Mouse (Mus musculus) heart, adult 2 months (tissue): Measurements from ENCODE around the gene Fhdc1.

ENCODE experiments used
- CTCF ChIP-seq: fragments of 200-600 bp; IDR thresholded peaks from 2 replicates; pipeline ENCODE4 v1.8.1; 2022; ENCODE audit warnings: antibody characterized with exemption, mild to moderate bottlenecking, moderate library complexity
- EP300 ChIP-seq: fragments of 200-500 bp; IDR thresholded peaks from 2 replicates; pipeline ENCODE4 v1.6.1; 2011; ENCODE audit warnings: low read depth, low read length, control low read depth; ENCODE audit not compliant: insufficient read depth
- POLR2A ChIP-seq: fragments of 200-500 bp; IDR thresholded peaks from 2 replicates; pipeline ENCODE4 v1.6.1; 2011; ENCODE audit warnings: mild to moderate bottlenecking, low read depth, low read length, control low read depth; ENCODE audit not compliant: insufficient read depth

GRCm38 (mm10) chr3:84478896-84479292 is 1.3 kb downstream of the Fhdc1 start:
- no peak for TF ChIP-seq CTCF
- TF ChIP-seq EP300, result no peak
- TF ChIP-seq POLR2A, result no peak
